Mouse (Mus musculus): ENCODE measurements at regions not wholly inside any gene's neighbourhood (a gene's known extent, or its start where the extent isn't known, plus 50 kb on each side); places are given as distances from the start of the nearest gene placed in this dataset.

- Histone ChIP-seq H3K4me1 (ENCODE audit: control insufficient read depth, insufficient read depth, low read length) (no peaks in the 10 kb centered on the region), H3K27me3 (ENCODE audit: control insufficient read depth, insufficient read depth, low read length) (no peaks in the 10 kb centered on the region), H3K36me3 (ENCODE audit: control insufficient read depth, insufficient read depth, low read length) (no peaks in the 10 kb centered on the region), H3K27ac (ENCODE audit: low read depth, low read length) (no peak overlapping the region), H3K9ac (ENCODE audit: low read length) (no peak overlapping the region), H3K4me2 (no peak overlapping the region), H3K9me3 (ENCODE audit: control insufficient read depth, low read length) (no peaks in the 10 kb centered on the region), H3K4me3 (ENCODE audit: low read depth, low read length) (no peak overlapping the region)
- 40% methylated on average over 1 of the region's 1 CpGs for WGBS
- no peak for DNase-seq (ENCODE audit: low spot score, missing footprints)
- ATAC-seq (ENCODE audit: low FRiP score): peak; percentile 70; the same call in 1 of the 2 replicates
Observed at GRCm38 (mm10) chr10:37907731-37908130, 769.0 kb upstream of the Marcks start.

- Histone ChIP-seq H3K27me3 (ENCODE audit: control insufficient read depth, insufficient read depth, low read length) (no peaks in the 10 kb centered on the region), H3K27ac (ENCODE audit: low read depth, low read length) (no peak overlapping the region), H3K4me1 (ENCODE audit: control insufficient read depth, insufficient read depth, low read length) (no peaks in the 10 kb centered on the region), H3K4me3 (ENCODE audit: low read depth, low read length) (no peak overlapping the region), H3K36me3 (ENCODE audit: control insufficient read depth, insufficient read depth, low read length) (no peaks in the 10 kb centered on the region), H3K9ac (ENCODE audit: low read length) (no peak overlapping the region), H3K4me2 (no peak overlapping the region), H3K9me3 (ENCODE audit: control insufficient read depth, low read length) (no peaks in the 10 kb centered on the region)
- peak; percentile 56 for DNase-seq (ENCODE audit: low spot score, missing footprints)
- 73% methylated on average over 1 of the region's 1 CpGs for WGBS
- no peak for ATAC-seq (ENCODE audit: low FRiP score)
Observed at GRCm38 (mm10) chr10:37887961-37888360, 749.2 kb upstream of the Marcks start.

- no peak overlapping the region for H3K4me3 ChIP-seq (ENCODE audit: low read depth, low read length)
- no peak for ATAC-seq (ENCODE audit: low FRiP score)
- H3K4me2 ChIP-seq: no peak overlapping the region
- H3K9me3 ChIP-seq (ENCODE audit: control insufficient read depth, low read length): no peaks in the 10 kb centered on the region
- no peak overlapping the region for H3K9ac ChIP-seq (ENCODE audit: low read length)
- no peaks in the 10 kb centered on the region for H3K36me3 ChIP-seq (ENCODE audit: control insufficient read depth, insufficient read depth, low read length)
- DNase-seq (ENCODE audit: low spot score, missing footprints): no peak
- WGBS: 81% methylated on average over 5 of the region's 5 CpGs
- H3K27ac ChIP-seq (ENCODE audit: low read depth, low read length): no peak overlapping the region
- no peaks in the 10 kb centered on the region for H3K4me1 ChIP-seq (ENCODE audit: control insufficient read depth, insufficient read depth, low read length)
- no peaks in the 10 kb centered on the region for H3K27me3 ChIP-seq (ENCODE audit: control insufficient read depth, insufficient read depth, low read length)
Observed at GRCm38 (mm10) chr10:37880841-37881240, 742.1 kb upstream of the Marcks start.

- Histone ChIP-seq H3K9me3 (ENCODE audit: control insufficient read depth, low read length) (no peaks in the 10 kb centered on the region), H3K27ac (ENCODE audit: low read depth, low read length) (no peak overlapping the region), H3K4me3 (ENCODE audit: low read depth, low read length) (no peak overlapping the region), H3K27me3 (ENCODE audit: control insufficient read depth, insufficient read depth, low read length) (no peaks in the 10 kb centered on the region), H3K4me2 (no peak overlapping the region), H3K9ac (ENCODE audit: low read length) (no peak overlapping the region), H3K36me3 (ENCODE audit: control insufficient read depth, insufficient read depth, low read length) (no peaks in the 10 kb centered on the region), H3K4me1 (ENCODE audit: control insufficient read depth, insufficient read depth, low read length) (no peaks in the 10 kb centered on the region)
- DNase-seq (ENCODE audit: low spot score, missing footprints) (peak; percentile 65), ATAC-seq (ENCODE audit: low FRiP score) (no peak)
- 92% methylated on average over 2 of the region's 2 CpGs for WGBS
Observed at GRCm38 (mm10) chr10:37873925-37874324, 735.2 kb upstream of the Marcks start.

- Histone ChIP-seq H3K27me3 (ENCODE audit: control insufficient read depth, insufficient read depth, low read length) (no peaks in the 10 kb centered on the region), H3K4me1 (ENCODE audit: control insufficient read depth, insufficient read depth, low read length) (no peaks in the 10 kb centered on the region), H3K36me3 (ENCODE audit: control insufficient read depth, insufficient read depth, low read length) (no peaks in the 10 kb centered on the region), H3K27ac (ENCODE audit: low read depth, low read length) (no peak overlapping the region), H3K9me3 (ENCODE audit: control insufficient read depth, low read length) (no peaks in the 10 kb centered on the region), H3K4me2 (no peak overlapping the region), H3K9ac (ENCODE audit: low read length) (no peak overlapping the region), H3K4me3 (ENCODE audit: low read depth, low read length) (no peak overlapping the region)
- DNase-seq (ENCODE audit: low spot score, missing footprints): no peak
- 63% methylated on average over 4 of the region's 4 CpGs for WGBS
- no peak for ATAC-seq (ENCODE audit: low FRiP score)
Observed at GRCm38 (mm10) chr10:37861001-37861400, 722.3 kb upstream of the Marcks start.

GRCm38 (mm10) chr10:37849291-37849846, 710.6 kb upstream of the Marcks start:
- Histone ChIP-seq H3K27me3 (ENCODE audit: control insufficient read depth, insufficient read depth, low read length) (no peaks in the 10 kb centered on the region), H3K9ac (ENCODE audit: low read length) (no peak overlapping the region)

GRCm38 (mm10) chr10:37842820-37843219, 704.1 kb upstream of the Marcks start:
- peaks cover 3% of the 10 kb centered on the region for H3K4me1 ChIP-seq (ENCODE audit: control insufficient read depth, insufficient read depth, low read length)
- DNase-seq (ENCODE audit: low spot score, missing footprints): no peak
- no peak overlapping the region for H3K4me2 ChIP-seq
- WGBS: 24% methylated on average over 5 of the region's 5 CpGs
- no peak overlapping the region for H3K9ac ChIP-seq (ENCODE audit: low read length)
- 0 out of 2 replicates have a peak, but pooled peaks have one; percentile 52 for ATAC-seq (ENCODE audit: low FRiP score)
- H3K27me3 ChIP-seq (ENCODE audit: control insufficient read depth, insufficient read depth, low read length): no peaks in the 10 kb centered on the region
- H3K4me3 ChIP-seq (ENCODE audit: low read depth, low read length): no peak overlapping the region
- no peak overlapping the region for H3K27ac ChIP-seq (ENCODE audit: low read depth, low read length)
- no peaks in the 10 kb centered on the region for H3K36me3 ChIP-seq (ENCODE audit: control insufficient read depth, insufficient read depth, low read length)
- H3K9me3 ChIP-seq (ENCODE audit: control insufficient read depth, low read length): no peaks in the 10 kb centered on the region

More at GRCm38 (mm10) chr10:37849291-37849846, 710.6 kb upstream of the Marcks start:
- H3K27ac ChIP-seq (ENCODE audit: low read depth, low read length): no peak overlapping the region
- no peaks in the 10 kb centered on the region for H3K4me1 ChIP-seq (ENCODE audit: control insufficient read depth, insufficient read depth, low read length)
- no peak overlapping the region for H3K4me3 ChIP-seq (ENCODE audit: low read depth, low read length)
- H3K9me3 ChIP-seq (ENCODE audit: control insufficient read depth, low read length): no peaks in the 10 kb centered on the region
- H3K4me2 ChIP-seq: no peak overlapping the region
- H3K36me3 ChIP-seq (ENCODE audit: control insufficient read depth, insufficient read depth, low read length): no peaks in the 10 kb centered on the region
- 53% methylated on average over 1 of the region's 1 CpGs for WGBS
- DNase-seq (ENCODE audit: low spot score, missing footprints) (no peak), ATAC-seq (ENCODE audit: low FRiP score) (no peak)

GRCm38 (mm10) chr10:37841842-37842241, 703.1 kb upstream of the Marcks start:
- no peak overlapping the region for H3K27ac ChIP-seq (ENCODE audit: low read depth, low read length)
- no peaks in the 10 kb centered on the region for H3K36me3 ChIP-seq (ENCODE audit: control insufficient read depth, insufficient read depth, low read length)
- H3K9me3 ChIP-seq (ENCODE audit: control insufficient read depth, low read length): no peaks in the 10 kb centered on the region
- WGBS: 51% methylated on average over 2 of the region's 2 CpGs
- H3K4me2 ChIP-seq: no peak overlapping the region
- no peaks in the 10 kb centered on the region for H3K27me3 ChIP-seq (ENCODE audit: control insufficient read depth, insufficient read depth, low read length)
- DNase-seq (ENCODE audit: low spot score, missing footprints) (no peak), ATAC-seq (ENCODE audit: low FRiP score) (no peak)
- H3K4me1 ChIP-seq (ENCODE audit: control insufficient read depth, insufficient read depth, low read length): peaks cover 3% of the 10 kb centered on the region
- H3K9ac ChIP-seq (ENCODE audit: low read length): no peak overlapping the region
- H3K4me3 ChIP-seq (ENCODE audit: low read depth, low read length): no peak overlapping the region

GRCm38 (mm10) chr10:37837721-37838120, 699.0 kb upstream of the Marcks start:
- H3K4me1 ChIP-seq (ENCODE audit: control insufficient read depth, insufficient read depth, low read length): peaks cover 3% of the 10 kb centered on the region
- no peaks in the 10 kb centered on the region for H3K9me3 ChIP-seq (ENCODE audit: control insufficient read depth, low read length)
- no peak for DNase-seq (ENCODE audit: low spot score, missing footprints)
- no peak overlapping the region for H3K4me3 ChIP-seq (ENCODE audit: low read depth, low read length)
- H3K27me3 ChIP-seq (ENCODE audit: control insufficient read depth, insufficient read depth, low read length): no peaks in the 10 kb centered on the region
- ATAC-seq (ENCODE audit: low FRiP score): no peak
- no peak overlapping the region for H3K27ac ChIP-seq (ENCODE audit: low read depth, low read length)
- H3K36me3 ChIP-seq (ENCODE audit: control insufficient read depth, insufficient read depth, low read length): no peaks in the 10 kb centered on the region
- H3K4me2 ChIP-seq: no peak overlapping the region
- H3K9ac ChIP-seq (ENCODE audit: low read length): no peak overlapping the region
- 81% methylated on average over 2 of the region's 2 CpGs for WGBS
